Mouse (Mus musculus) liver, embryonic 16.5 days (tissue): ENCODE measurements around the gene Msln. TPM values are rescaled to one million over a fixed set of nuclear protein-coding genes. Genes with fewer than 3 reads are reported as not detected.

Experiments used
- ATAC-seq: fragments of 200-750 bp; cut with Nextera tagmentation; 2 replicates; pipeline ENCODE4 v1.8.0; 2017; ENCODE audit warnings: low read depth, mild to moderate bottlenecking, moderate number of reproducible peaks, moderate library complexity
- H3K27ac ChIP-seq: fragments of 300-500 bp; sonication (generic); 2 replicates; pipeline ENCODE4 v1.5.1; 2014; ENCODE audit warnings: mild to moderate bottlenecking, low read length
- H3K27me3 ChIP-seq: fragments of 300-500 bp; sonication (generic); 2 replicates; pipeline ENCODE4 v1.6.1; 2014; ENCODE audit warnings: low read depth, low read length, mixed read lengths; ENCODE audit not compliant: control insufficient read depth, insufficient read depth
- H3K36me3 ChIP-seq: fragments of 300-500 bp; sonication (generic); 2 replicates; pipeline ENCODE4 v1.6.1; 2014; ENCODE audit warnings: mild to moderate bottlenecking; ENCODE audit not compliant: control insufficient read depth, insufficient read depth
- H3K4me1 ChIP-seq: fragments of 300-500 bp; sonication (generic); 2 replicates; pipeline ENCODE4 v1.6.1; 2014; ENCODE audit warnings: low read depth, low read length, mixed read lengths; ENCODE audit not compliant: control insufficient read depth
- H3K4me2 ChIP-seq: fragments of 300-500 bp; sonication (generic); 2 replicates; pipeline ENCODE4 v1.6.1; 2014; ENCODE audit warnings: low read depth, low read length, mixed read lengths
- H3K4me3 ChIP-seq: fragments of 300-500 bp; sonication (generic); 2 replicates; pipeline ENCODE4 v1.5.1; 2014; ENCODE audit warnings: low read depth, mild to moderate bottlenecking, low read length
- H3K9ac ChIP-seq: fragments of 300-500 bp; sonication (generic); 2 replicates; pipeline ENCODE4 v1.6.1; 2014; ENCODE audit warnings: low read depth, low read length
- H3K9me3 ChIP-seq: fragments of 300-500 bp; sonication (generic); replicated peaks from 2 replicates; pipeline ENCODE4 v1.6.1; 2016; ENCODE audit warnings: low read length; ENCODE audit not compliant: control insufficient read depth
- WGBS: fragments of 180-500 bp; shearing (Covaris S2); extraction: QIAGEN DNeasy Blood & Tissue Kit; methylation state at CpG from one replicate; pipeline ENCODE4 v1.1.7; 2014; ENCODE audit not compliant: insufficient replicate concordance; 5-methylcytosine and 5-hydroxymethylcytosine counted together
- polyA plus RNA-seq: library from polyadenylated mRNA; unstranded; fragments of >200 nt; fragmentation: Nextera tagmentation; extraction: Ambion mirVana; gene quantifications from 2 replicates; pipeline ENCODE4 v1.2.1, GENCODE M21; 2015

The Msln gene
- polyA plus RNA-seq, 1 experiment from 2014 or later = 3.4 TPM

DNA sequence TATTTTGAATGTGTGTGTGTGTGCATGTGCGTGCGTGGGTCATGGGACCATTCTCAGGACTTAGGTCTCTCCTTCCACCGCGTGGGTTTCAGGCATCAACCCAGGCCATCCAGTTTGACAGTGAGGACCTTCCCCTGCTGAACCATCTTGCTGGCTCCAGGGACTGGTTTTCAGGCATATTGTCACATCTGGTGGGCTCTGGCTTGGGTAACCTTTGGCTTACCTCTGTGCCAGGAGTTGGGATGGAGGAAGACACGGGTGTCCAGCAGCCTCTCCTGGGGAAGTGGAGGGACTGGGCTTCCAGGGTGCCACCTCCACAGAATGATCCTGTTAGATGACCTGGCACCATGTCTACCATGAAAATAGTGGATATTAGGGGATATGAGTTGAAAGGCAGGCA lies 23.8 kb upstream of the Msln start:
- Histone ChIP-seq H3K4me1 (peaks cover 9% of the 10 kb centered on the region), H3K27ac (no peak overlapping the region), H3K36me3 (peaks cover 12% of the 10 kb centered on the region), H3K27me3 (no peaks in the 10 kb centered on the region), H3K9ac (no peak overlapping the region), H3K4me3 (no peak overlapping the region), H3K4me2 (no peak overlapping the region), H3K9me3 (no peaks in the 10 kb centered on the region)
- WGBS = 84% methylated on average over 5 of the region's 5 CpGs
- no peak for ATAC-seq

DNA sequence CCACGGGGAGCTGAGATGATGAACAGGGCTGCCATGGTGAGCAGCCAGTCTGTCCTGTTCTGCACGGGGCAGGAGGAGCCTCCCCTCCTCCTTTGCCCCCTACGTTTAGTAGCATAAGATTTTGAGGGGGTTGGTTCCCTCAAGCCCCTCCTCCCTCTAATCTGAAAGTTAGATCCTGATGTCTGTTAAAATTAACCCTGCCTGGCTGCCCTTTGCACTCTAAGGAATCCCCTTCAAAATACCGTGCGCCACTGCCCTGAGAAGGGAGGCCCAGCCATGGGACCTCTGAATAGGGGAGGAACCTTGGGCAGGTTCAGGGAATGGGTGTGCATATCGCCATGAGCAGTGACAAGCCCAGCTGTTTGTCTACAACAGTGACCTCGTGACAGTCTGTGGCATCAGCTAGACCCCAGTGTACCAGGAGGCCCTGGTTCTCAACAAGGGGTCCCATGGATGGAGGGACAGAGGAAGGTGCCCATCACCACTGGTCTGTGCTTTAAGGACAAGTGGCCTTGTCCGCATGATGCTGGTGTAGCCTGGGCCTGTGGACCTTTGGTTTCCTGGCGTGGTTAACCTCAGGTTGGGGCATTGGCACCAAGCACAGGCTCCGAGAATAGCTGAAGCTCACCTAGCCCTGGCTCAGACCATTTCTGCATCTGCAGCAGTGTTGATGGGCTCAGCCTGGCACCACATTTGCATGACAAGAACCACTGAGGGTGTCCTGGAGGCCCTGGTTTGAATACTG lies 21.3 kb upstream of the Msln start:
- H3K4me1 ChIP-seq = peaks cover 9% of the 10 kb centered on the region
- no peaks in the 10 kb centered on the region for H3K27me3 ChIP-seq
- no peak for ATAC-seq
- no peak overlapping the region for H3K27ac ChIP-seq
- no peak overlapping the region for H3K9ac ChIP-seq
- H3K4me2 ChIP-seq = no peak overlapping the region
- H3K9me3 ChIP-seq = no peaks in the 10 kb centered on the region
- H3K36me3 ChIP-seq = peaks cover 5% of the 10 kb centered on the region; the same call in 1 of the 2 replicates
- no peak overlapping the region for H3K4me3 ChIP-seq
- 69% methylated on average over 10 of the region's 10 CpGs for WGBS

DNA sequence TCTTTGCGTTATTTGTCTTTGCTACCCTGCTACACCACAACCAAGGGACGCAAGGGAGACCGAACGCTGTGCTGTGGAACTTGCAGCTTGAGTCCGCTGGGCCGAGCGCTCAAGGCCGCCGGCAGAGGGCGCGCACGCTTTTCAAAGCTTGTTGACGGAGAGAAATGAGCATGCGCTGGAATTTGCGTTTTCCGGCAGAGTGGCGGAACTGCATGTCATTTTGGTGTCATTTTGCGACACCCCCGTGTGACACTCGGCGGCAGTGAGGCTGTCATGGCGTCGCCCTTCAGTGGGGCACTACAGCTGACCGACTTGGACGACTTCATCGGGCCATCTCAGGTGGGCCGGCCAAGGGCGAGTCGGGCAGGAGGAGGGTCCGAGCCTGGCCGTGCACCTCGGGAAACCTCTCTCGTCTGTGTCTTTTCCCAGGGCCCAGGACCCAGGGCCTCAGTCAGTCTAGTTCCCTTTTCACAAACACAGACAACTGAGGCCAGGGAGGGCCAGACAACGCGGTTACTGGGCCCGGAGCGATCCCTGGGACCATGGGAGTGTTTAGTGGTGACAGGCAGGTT lies 19.5 kb upstream of the Msln start, which contains the start of gene Narfl:
Narfl (plus strand) TSS at position 228 of the 572 bp plus-strand sequence.
- Histone ChIP-seq H3K27me3 (no peaks in the 10 kb centered on the region; the same call in 1 of the 2 replicates), H3K4me3 (peak within 1 kb of the TSS; percentile 83), H3K36me3 (peaks cover 3% of the 10 kb centered on the region; the same call in 1 of the 2 replicates), H3K4me1 (peaks cover 9% of the 10 kb centered on the region), H3K9me3 (no peaks in the 10 kb centered on the region), H3K27ac (no peak within 1 kb of the TSS), H3K9ac (peak within 1 kb of the TSS; percentile 86), H3K4me2 (peak within 1 kb of the TSS; percentile 70)
- WGBS = under 1% methylated on average over 37 of the region's 37 CpGs
- ATAC-seq = peak; percentile 90

DNA sequence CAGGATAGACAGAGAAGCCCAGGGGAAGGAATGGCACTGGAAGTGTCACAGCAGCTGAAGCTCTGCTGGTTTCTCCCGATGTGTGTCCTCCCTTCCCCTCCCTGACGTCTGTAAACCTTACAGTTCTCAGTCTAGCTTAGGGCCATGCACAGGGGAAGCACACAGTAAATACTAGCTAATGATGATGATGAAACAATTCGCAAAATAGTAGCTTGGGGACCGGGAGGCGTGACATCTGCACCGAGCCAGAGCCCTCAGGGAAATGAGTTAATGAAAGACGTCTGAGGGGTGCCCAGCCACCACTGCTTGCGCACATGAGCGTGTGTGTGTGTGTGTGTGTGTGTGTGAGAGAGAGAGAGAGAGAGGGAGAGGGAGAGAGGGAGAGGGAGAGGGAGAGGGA lies 15.2 kb upstream of the Msln start:
- H3K4me1 ChIP-seq = peaks cover 3% of the 10 kb centered on the region
- WGBS = 44% methylated on average over 9 of the region's 9 CpGs
- no peak for ATAC-seq
- H3K27me3 ChIP-seq = peaks cover 6% of the 10 kb centered on the region; the same call in 1 of the 2 replicates
- no peak overlapping the region for H3K9ac ChIP-seq
- no peak overlapping the region for H3K4me3 ChIP-seq
- H3K9me3 ChIP-seq = no peaks in the 10 kb centered on the region
- H3K36me3 ChIP-seq = no peaks in the 10 kb centered on the region
- H3K27ac ChIP-seq = no peak overlapping the region
- no peak overlapping the region for H3K4me2 ChIP-seq

DNA sequence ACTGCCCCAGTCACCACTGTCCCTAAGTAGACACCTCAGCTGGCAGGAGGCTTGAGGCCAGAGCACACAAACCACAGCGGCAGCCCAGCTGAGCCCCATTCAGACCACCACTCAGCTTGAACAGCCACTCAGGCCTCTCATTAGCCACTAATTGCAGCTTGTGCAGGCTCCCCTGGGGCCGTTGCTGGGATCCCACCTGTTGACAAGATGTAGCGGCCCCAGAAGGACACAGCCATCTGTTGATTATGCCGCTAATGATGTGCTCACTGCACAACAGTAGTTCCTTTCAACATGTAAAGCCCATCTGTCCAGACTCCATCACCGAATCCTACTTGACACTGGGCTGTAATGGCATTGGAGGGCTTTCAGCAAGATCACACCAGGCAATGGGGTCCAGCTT lies 11.7 kb upstream of the Msln start:
- Histone ChIP-seq H3K9ac (no peak overlapping the region), H3K4me1 (no peaks in the 10 kb centered on the region), H3K4me3 (no peak overlapping the region), H3K27me3 (peaks cover 6% of the 10 kb centered on the region; the same call in 1 of the 2 replicates), H3K27ac (no peak overlapping the region), H3K36me3 (no peaks in the 10 kb centered on the region), H3K9me3 (no peaks in the 10 kb centered on the region), H3K4me2 (no peak overlapping the region)
- no peak for ATAC-seq
- WGBS = 62% methylated on average over 5 of the region's 5 CpGs

DNA sequence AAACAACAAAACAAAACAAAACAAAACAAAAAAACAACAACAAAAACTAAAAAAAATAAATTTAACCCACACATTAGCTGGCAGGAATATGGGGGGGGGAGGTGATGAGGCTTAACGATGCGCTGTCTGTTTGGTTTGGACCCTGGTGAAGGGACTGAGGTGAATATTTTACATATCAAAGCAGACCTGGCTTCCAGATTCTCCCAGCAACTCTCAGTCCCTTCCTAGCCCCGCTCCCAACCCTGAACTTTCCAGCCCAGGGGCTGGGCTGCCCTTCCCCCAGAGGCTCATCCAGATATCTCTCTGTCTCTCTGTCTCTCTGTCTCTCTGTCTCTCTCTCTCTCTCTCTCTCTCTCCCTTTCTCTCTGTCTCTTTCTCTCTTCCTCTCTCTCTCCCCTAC lies 8.4 kb upstream of the Msln start:
- H3K4me1 ChIP-seq = no peaks in the 10 kb centered on the region
- H3K4me2 ChIP-seq = no peak overlapping the region
- H3K27ac ChIP-seq = no peak overlapping the region
- WGBS = 34% methylated on average over 3 of the region's 3 CpGs
- H3K27me3 ChIP-seq = 0 out of 2 replicates have a peak, but pooled peaks cover 2% of the 10 kb centered on the region
- H3K9me3 ChIP-seq = no peaks in the 10 kb centered on the region
- ATAC-seq = no peak
- no peak overlapping the region for H3K4me3 ChIP-seq
- no peaks in the 10 kb centered on the region for H3K36me3 ChIP-seq
- H3K9ac ChIP-seq = no peak overlapping the region

DNA sequence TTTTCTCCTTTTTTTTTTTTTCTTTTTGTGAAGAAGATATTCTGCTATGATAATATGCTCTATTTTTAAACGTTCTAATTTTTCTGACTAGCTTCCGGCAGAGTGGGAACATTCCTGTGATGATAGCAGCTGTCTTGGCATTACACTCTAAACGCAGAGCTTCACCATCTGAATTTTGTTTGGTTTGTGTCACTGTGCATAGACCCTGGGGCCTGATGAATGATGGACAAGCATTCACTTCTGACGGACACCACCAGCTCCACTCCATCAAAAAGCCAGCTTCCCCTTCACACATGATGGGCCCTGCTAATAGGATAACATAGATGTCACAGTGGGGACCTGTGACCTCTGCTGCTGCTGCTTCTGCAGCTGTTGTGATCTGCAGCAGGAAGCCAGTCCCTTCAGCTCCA lies 7.4 kb upstream of the Msln start:
- WGBS = 46% methylated on average over 4 of the region's 4 CpGs
- H3K9me3 ChIP-seq = no peaks in the 10 kb centered on the region

DNA sequence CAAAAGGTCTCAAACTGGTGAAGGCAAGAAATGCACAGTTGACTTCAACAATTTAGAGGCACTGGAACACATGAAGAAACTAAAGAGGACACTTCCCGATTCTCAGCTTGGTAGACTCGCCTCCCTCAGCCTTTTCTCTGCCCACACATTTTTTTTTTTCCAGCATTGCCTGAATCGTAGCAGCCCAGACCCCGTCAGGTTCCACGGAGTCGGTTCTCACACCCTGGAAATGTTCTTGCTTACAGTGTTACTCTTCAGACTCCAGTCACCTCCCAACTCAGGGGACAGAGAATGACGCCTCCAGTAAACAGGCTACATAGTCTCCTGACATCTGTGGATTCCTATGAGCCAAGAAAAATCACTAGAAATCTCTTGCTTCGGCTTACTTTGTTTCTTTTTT lies 6.0 kb upstream of the Msln start:
- H3K27me3 ChIP-seq = no peaks in the 10 kb centered on the region

More for the DNA sequence above, 7.4 kb upstream of the Msln start:
- H3K4me1 ChIP-seq = no peaks in the 10 kb centered on the region
- no peak overlapping the region for H3K27ac ChIP-seq
- no peak for ATAC-seq
- H3K4me3 ChIP-seq = no peak overlapping the region
- H3K27me3 ChIP-seq = no peaks in the 10 kb centered on the region
- no peak overlapping the region for H3K4me2 ChIP-seq
- no peaks in the 10 kb centered on the region for H3K36me3 ChIP-seq
- no peak overlapping the region for H3K9ac ChIP-seq

DNA sequence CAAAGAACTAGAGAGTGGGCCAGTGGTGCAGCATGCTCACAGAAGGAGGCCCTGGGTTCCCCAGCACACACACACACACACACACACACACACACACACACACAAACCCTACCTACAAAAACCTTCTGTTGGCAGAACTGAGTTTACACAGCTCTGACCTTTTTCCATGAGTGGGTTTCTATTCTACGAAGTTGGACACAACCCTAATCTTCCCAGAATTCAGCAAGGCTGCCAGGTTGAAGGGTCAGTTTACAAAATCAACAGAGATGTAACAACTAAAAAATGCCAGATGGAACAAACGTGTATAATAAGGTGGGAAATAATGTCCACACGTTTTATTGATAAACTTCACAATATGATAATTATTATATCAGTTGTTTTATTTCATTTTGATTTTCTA lies 3.5 kb upstream of the Msln start:
- Histone ChIP-seq H3K27ac (no peak overlapping the region), H3K9me3 (no peaks in the 10 kb centered on the region), H3K36me3 (no peaks in the 10 kb centered on the region), H3K4me2 (no peak overlapping the region), H3K9ac (no peak overlapping the region), H3K4me3 (no peak overlapping the region), H3K4me1 (no peaks in the 10 kb centered on the region), H3K27me3 (no peaks in the 10 kb centered on the region)
- WGBS = 43% methylated on average over 3 of the region's 3 CpGs
- ATAC-seq = no peak

More for the DNA sequence above, 6.0 kb upstream of the Msln start:
- Histone ChIP-seq H3K4me3 (no peak overlapping the region), H3K9me3 (no peaks in the 10 kb centered on the region), H3K9ac (no peak overlapping the region), H3K4me2 (no peak overlapping the region), H3K27ac (no peak overlapping the region), H3K36me3 (no peaks in the 10 kb centered on the region), H3K4me1 (no peaks in the 10 kb centered on the region)
- 48% methylated on average over 8 of the region's 8 CpGs for WGBS
- no peak for ATAC-seq
